Comparison of ENCODE assay signal across 26 mouse cellular contexts in the genomic region with DNA sequence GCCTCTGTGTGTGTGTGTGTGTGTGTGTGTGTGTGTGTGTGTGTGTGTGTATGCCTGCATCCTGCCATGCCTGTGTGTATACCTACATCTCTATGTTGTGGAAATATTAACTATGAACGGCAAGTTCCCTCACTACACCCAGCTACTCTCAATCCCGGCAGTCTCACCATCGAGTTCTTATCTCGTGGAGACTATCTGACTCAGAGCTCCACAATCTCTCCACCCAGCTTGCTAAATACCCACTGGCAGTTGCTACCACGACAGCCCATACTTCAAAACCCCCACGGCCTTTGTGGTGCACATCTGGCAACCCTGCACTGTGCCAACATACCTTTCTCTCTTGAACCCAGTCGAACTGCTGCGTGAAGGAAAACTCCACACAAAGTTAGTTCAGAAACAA. TPM values are rescaled to one million over a fixed set of nuclear protein-coding genes. Genes with fewer than 3 reads are reported as not detected.
DNase-seq lines count a peak whose midpoint lies in the region; ATAC-seq and TF ChIP-seq lines count a peak whose summit lies in the region.
"Had no signal": no experiment of that assay in that cellular context is flagged by ENCODE, and none has a peak within 500 bp of the region (broad histone marks: within the 10 kb centered on the region; RNA-seq: fewer than 3 reads in every experiment).

No protein-coding gene starts in this region.

- H3K4me3 ChIP-seq in erythroblast, embryonic 14.5 days (replicated peaks), result peak overlapping the region; percentile 56
- peak overlapping the region; percentile 24 for H3K4me3 ChIP-seq in liver, embryonic 12.5 days
- peak overlapping the region; percentile 34 for H3K4me3 ChIP-seq in liver, embryonic 16.5 days (ENCODE audit: low read depth, low read length)
- H3K4me3 ChIP-seq in stomach, postnatal 0 days (ENCODE audit: low read depth, low read length), result no peak overlapping the region
- no peak overlapping the region for H3K4me3 ChIP-seq in cerebellum, adult 2 months (replicated peaks; ENCODE audit: insufficient read depth, low read depth, low read length)
- H3K4me3 ChIP-seq in hindbrain, embryonic 14.5 days (replicated peaks; ENCODE audit: low read length), result no peak overlapping the region
- H3K4me3 ChIP-seq: embryonic facial prominence, embryonic 13.5 days; forebrain, embryonic 15.5 days; heart, embryonic 15.5 days; hindbrain, embryonic 10.5 days; hindbrain, embryonic 15.5 days had no signal

- peaks cover 26% of the 10 kb centered on the region for H3K27me3 ChIP-seq in erythroblast, embryonic 14.5 days (ENCODE audit: control insufficient read depth)
- peaks cover 33% of the 10 kb centered on the region for H3K27me3 ChIP-seq in liver, embryonic 12.5 days (replicated peaks)
- H3K27me3 ChIP-seq in liver, embryonic 16.5 days (ENCODE audit: control insufficient read depth, insufficient read depth, low read depth, low read length), result peaks cover 6% of the 10 kb centered on the region
- no peaks in the 10 kb centered on the region for H3K27me3 ChIP-seq in stomach, postnatal 0 days (ENCODE audit: control insufficient read depth, insufficient read depth, low read length)
- H3K27me3 ChIP-seq in cerebellum, adult 2 months (ENCODE audit: control insufficient read depth, insufficient read depth, low read length), result no peaks in the 10 kb centered on the region
- H3K27me3 ChIP-seq in hindbrain, embryonic 14.5 days (ENCODE audit: control insufficient read depth, insufficient read depth, low read length), result no peaks in the 10 kb centered on the region
- H3K27me3 ChIP-seq: embryonic facial prominence, embryonic 13.5 days; forebrain, embryonic 15.5 days; heart, embryonic 15.5 days; hindbrain, embryonic 15.5 days; Patski had no signal

- TF ChIP-seq EP300 in stomach, postnatal 0 days (optimal IDR thresholded peaks at IDR 0.05), result no peak

- WGBS in liver, embryonic 12.5 days (ENCODE audit: insufficient replicate concordance), result 28% methylated on average over 8 of the region's 8 CpGs
- WGBS in liver, embryonic 16.5 days (ENCODE audit: insufficient replicate concordance), result 30% methylated on average over 8 of the region's 8 CpGs
- WGBS in stomach, postnatal 0 days, result 54% methylated on average over 8 of the region's 8 CpGs
- WGBS in cerebellum, adult 2 months, result 84% methylated on average over 8 of the region's 8 CpGs
- WGBS in hindbrain, embryonic 14.5 days, result 80% methylated on average over 8 of the region's 8 CpGs

- no peak for DNase-seq in stomach, postnatal 0 days (ENCODE audit: low spot score)
- no peak for DNase-seq in layer of hippocampus, postnatal 10 days (ENCODE audit: low spot score in 2 of 2)
- DNase-seq in cerebellum, adult 2 months, result no peak
- DNase-seq in hindbrain, embryonic 14.5 days (ENCODE audit: low spot score), result no peak
- DNase-seq: adrenal gland, adult 2 months; adrenal gland, postnatal 25 days; cerebellum, adult 11 months; cerebellum, adult 9-11 months; cerebellum, postnatal 36 days; gastrocnemius, postnatal 36 days; heart, adult 18-20 months had no signal

- peak overlapping the region; percentile 38 for H3K4me2 ChIP-seq in liver, embryonic 12.5 days
- H3K4me2 ChIP-seq in liver, embryonic 16.5 days (ENCODE audit: low read depth, low read length), result peak overlapping the region; percentile 34
- H3K4me2 ChIP-seq in stomach, postnatal 0 days (replicated peaks; ENCODE audit: low read depth), result no peak overlapping the region
- no peak overlapping the region for H3K4me2 ChIP-seq in hindbrain, embryonic 14.5 days (replicated peaks)
- H3K4me2 ChIP-seq: embryonic facial prominence, embryonic 13.5 days; forebrain, embryonic 15.5 days; heart, embryonic 15.5 days; hindbrain, embryonic 15.5 days had no signal

- ATAC-seq in erythroblast, adult 5-6 weeks (replicated peaks; ENCODE audit: low FRiP score, poor library complexity, severe bottlenecking), result no peak
- ATAC-seq in liver, embryonic 12.5 days, result peak; percentile 28; the same call in 1 of the 2 replicates
- 0 out of 2 replicates have a peak, but pooled peaks have one; percentile 33 for ATAC-seq in liver, embryonic 16.5 days (ENCODE audit: low read depth)
- peak; percentile 14; the same call in 1 of the 2 replicates for ATAC-seq in stomach, postnatal 0 days (ENCODE audit: low FRiP score, low TSS enrichment)
- no peak for ATAC-seq in hindbrain, embryonic 14.5 days (ENCODE audit: low FRiP score)
- ATAC-seq: forebrain, embryonic 15.5 days; Patski had no signal

- H3K9me3 ChIP-seq in erythroblast, embryonic 14.5 days (ENCODE audit: control insufficient read depth, low read length), result peaks cover 6% of the 10 kb centered on the region; the same call in 1 of the 2 replicates
- H3K9me3 ChIP-seq in liver, embryonic 12.5 days (replicated peaks), result no peaks in the 10 kb centered on the region
- H3K9me3 ChIP-seq in liver, embryonic 16.5 days (replicated peaks; ENCODE audit: control insufficient read depth, low read length), result no peaks in the 10 kb centered on the region
- no peaks in the 10 kb centered on the region for H3K9me3 ChIP-seq in stomach, postnatal 0 days (ENCODE audit: control insufficient read depth, low read length)
- H3K9me3 ChIP-seq in hindbrain, embryonic 14.5 days (ENCODE audit: control insufficient read depth, low read length), result no peaks in the 10 kb centered on the region
- H3K9me3 ChIP-seq: embryonic facial prominence, embryonic 13.5 days; forebrain, embryonic 15.5 days; heart, embryonic 15.5 days; hindbrain, embryonic 10.5 days; hindbrain, embryonic 15.5 days had no signal

- H3K9ac ChIP-seq in liver, embryonic 12.5 days, result peak overlapping the region; percentile 25
- H3K9ac ChIP-seq in liver, embryonic 16.5 days (ENCODE audit: low read depth, low read length), result peak overlapping the region; percentile 5; the same call in 1 of the 2 replicates
- no peak overlapping the region for H3K9ac ChIP-seq in stomach, postnatal 0 days (ENCODE audit: low read length)
- H3K9ac ChIP-seq in hindbrain, embryonic 14.5 days, result no peak overlapping the region
- H3K9ac ChIP-seq: embryonic facial prominence, embryonic 13.5 days; forebrain, embryonic 15.5 days; heart, embryonic 15.5 days; hindbrain, embryonic 15.5 days had no signal

- H3K36me3 ChIP-seq in erythroblast, embryonic 14.5 days (ENCODE audit: control insufficient read depth), result no peaks in the 10 kb centered on the region
- H3K36me3 ChIP-seq in liver, embryonic 12.5 days, result no peaks in the 10 kb centered on the region
- no peaks in the 10 kb centered on the region for H3K36me3 ChIP-seq in liver, embryonic 16.5 days (ENCODE audit: control insufficient read depth, insufficient read depth)
- no peaks in the 10 kb centered on the region for H3K36me3 ChIP-seq in stomach, postnatal 0 days (ENCODE audit: control insufficient read depth, insufficient read depth, low read length)
- H3K36me3 ChIP-seq in hindbrain, embryonic 14.5 days (replicated peaks; ENCODE audit: control insufficient read depth, insufficient read depth), result peaks cover under 1% of the 10 kb centered on the region; the same call in 1 of the 2 replicates
- H3K36me3 ChIP-seq: embryonic facial prominence, embryonic 13.5 days; forebrain, embryonic 15.5 days; heart, embryonic 15.5 days; hindbrain, embryonic 10.5 days; hindbrain, embryonic 15.5 days had no signal

- TF ChIP-seq CTCF in stomach, postnatal 0 days (IDR thresholded peaks at IDR 0.05; ENCODE audit: low read depth), result no peak
- TF ChIP-seq CTCF in cerebellum, adult 2 months (IDR thresholded peaks at IDR 0.05; ENCODE audit: borderline replicate concordance, insufficient read depth, low read depth, low read length), result no peak

- H3K27ac ChIP-seq in liver, embryonic 12.5 days, result peak overlapping the region; percentile 67; the same call in 1 of the 2 replicates
- no peak overlapping the region; the same call in 1 of the 2 replicates for H3K27ac ChIP-seq in liver, embryonic 16.5 days (ENCODE audit: low read length)
- no peak overlapping the region for H3K27ac ChIP-seq in stomach, postnatal 0 days (replicated peaks)
- H3K27ac ChIP-seq in cerebellum, adult 2 months (ENCODE audit: insufficient read depth, low read length), result no peak overlapping the region
- H3K27ac ChIP-seq in hindbrain, embryonic 14.5 days, result no peak overlapping the region
- H3K27ac ChIP-seq: embryonic facial prominence, embryonic 13.5 days; forebrain, embryonic 15.5 days; heart, embryonic 15.5 days; hindbrain, embryonic 10.5 days; hindbrain, embryonic 15.5 days had no signal

- no peak for TF ChIP-seq POLR2A in cerebellum, adult 2 months (IDR thresholded peaks at IDR 0.05; ENCODE audit: borderline replicate concordance, insufficient read depth, low read length)

- peaks cover 60% of the 10 kb centered on the region for H3K4me1 ChIP-seq in erythroblast, embryonic 14.5 days (ENCODE audit: control insufficient read depth)
- peaks cover 55% of the 10 kb centered on the region for H3K4me1 ChIP-seq in liver, embryonic 12.5 days
- H3K4me1 ChIP-seq in liver, embryonic 16.5 days (ENCODE audit: control insufficient read depth, low read depth, low read length), result peaks cover 27% of the 10 kb centered on the region
- no peaks in the 10 kb centered on the region for H3K4me1 ChIP-seq in stomach, postnatal 0 days (replicated peaks; ENCODE audit: control insufficient read depth, insufficient read depth)
- no peaks in the 10 kb centered on the region for H3K4me1 ChIP-seq in cerebellum, adult 2 months (ENCODE audit: control insufficient read depth, insufficient read depth, low read length)
- H3K4me1 ChIP-seq in hindbrain, embryonic 14.5 days (replicated peaks; ENCODE audit: control insufficient read depth, insufficient read depth, low read length), result no peaks in the 10 kb centered on the region
- H3K4me1 ChIP-seq: embryonic facial prominence, embryonic 13.5 days; forebrain, embryonic 15.5 days; heart, embryonic 15.5 days; hindbrain, embryonic 10.5 days had no signal

RNA-seq across cellular contexts. Expression of a gene that starts 22.5 kb away (rescaled TPM):
- not detected in 2 replicates for polyA plus RNA-seq in erythroblast, embryonic 14.5 days (2012)
- not detected in 2 replicates for total RNA-seq in erythroblast, adult 5-6 weeks (2015; ENCODE audit: low replicate concordance)
- total RNA-seq in erythroblast, adult 5-6 weeks (2017; ENCODE audit: low replicate concordance), result not detected in 2 replicates
- not detected in 2 replicates for polyA plus RNA-seq in liver, embryonic 12.5 days (2016; fragmentation: Nextera tagmentation; extraction: Ambion mirVana)
- not detected in 2 replicates for polyA plus RNA-seq in liver, embryonic 16.5 days (2015; fragmentation: Nextera tagmentation; extraction: Ambion mirVana)
- polyA plus RNA-seq in stomach, postnatal 0 days (2015; fragmentation: Nextera tagmentation; extraction: Ambion mirVana), result not detected in 2 replicates
- total RNA-seq in layer of hippocampus, postnatal 10 days (2021), result not detected
- polyA plus RNA-seq in cerebellum, adult 2 months (2012; rRNA removed), result 0.33 and 0.67 TPM in 2 replicates
- 0.86 and 2.4 TPM in 2 replicates for polyA plus RNA-seq in hindbrain, embryonic 14.5 days (2014; fragmentation: Nextera tagmentation; extraction: Ambion mirVana)
- total RNA-seq: adrenal gland, adult 2 months; adrenal gland, postnatal 25 days; gastrocnemius, adult 8-10 months; gastrocnemius, postnatal 36 days; heart, adult 18-20 months; heart, postnatal 25 days had no signal
- polyA plus RNA-seq: adrenal gland, adult 2 months; C2C12; embryonic facial prominence, embryonic 13.5 days; forebrain, embryonic 11.5 days; heart, embryonic 11.5 days; heart, embryonic 15.5 days had no signal

RNA-seq across cellular contexts. Expression of a gene that starts 34.3 kb away (rescaled TPM):
- polyA plus RNA-seq in erythroblast, embryonic 14.5 days (2012), result not detected in 2 replicates
- not detected in 2 replicates for total RNA-seq in erythroblast, adult 5-6 weeks (2015; ENCODE audit: low replicate concordance)
- total RNA-seq in erythroblast, adult 5-6 weeks (2017; ENCODE audit: low replicate concordance), result 1.3 TPM in 1 of 2 replicates, not detected in the other
- 1.7 and 3.1 TPM in 2 replicates for polyA plus RNA-seq in liver, embryonic 12.5 days (2016; fragmentation: Nextera tagmentation; extraction: Ambion mirVana)
- polyA plus RNA-seq in liver, embryonic 16.5 days (2015; fragmentation: Nextera tagmentation; extraction: Ambion mirVana), result 0.76 and 1.3 TPM in 2 replicates
- 137 and 142 TPM in 2 replicates for polyA plus RNA-seq in stomach, postnatal 0 days (2015; fragmentation: Nextera tagmentation; extraction: Ambion mirVana)
- 1 to 10 TPM; 6.3 to 6.4 TPM for total RNA-seq in layer of hippocampus, postnatal 10 days (2021)
- 39.6 and 46.5 TPM in 2 replicates for polyA plus RNA-seq in cerebellum, adult 2 months (2012; rRNA removed)
- polyA plus RNA-seq in hindbrain, embryonic 14.5 days (2014; fragmentation: Nextera tagmentation; extraction: Ambion mirVana), result 32.3 and 35.5 TPM in 2 replicates

Comparison
In these comparisons a context has a peak if more than half of its experiments do, and no peak if none do; other contexts are left out.
1. H3K4me3 ChIP-seq: peak in erythroblast, embryonic 14.5 days (single experiment), liver, embryonic 12.5 days (single experiment) and liver, embryonic 16.5 days (single experiment); none in stomach, postnatal 0 days (single experiment), cerebellum, adult 2 months (single experiment) and hindbrain, embryonic 14.5 days (single experiment).
2. ATAC-seq: peak in liver, embryonic 12.5 days (single experiment), liver, embryonic 16.5 days (single experiment) and stomach, postnatal 0 days (single experiment); none in erythroblast, adult 5-6 weeks (single experiment) and hindbrain, embryonic 14.5 days (single experiment).
3. H3K4me2 ChIP-seq: peak in liver, embryonic 12.5 days (single experiment) and liver, embryonic 16.5 days (single experiment); none in stomach, postnatal 0 days (single experiment) and hindbrain, embryonic 14.5 days (single experiment).
4. H3K9ac ChIP-seq: peak in liver, embryonic 12.5 days (single experiment) and liver, embryonic 16.5 days (single experiment); none in stomach, postnatal 0 days (single experiment) and hindbrain, embryonic 14.5 days (single experiment).